Mouse (Mus musculus) CH12.LX (cell line): ENCODE results near the gene Rnf6. TPM values are rescaled to one million over a fixed set of nuclear protein-coding genes. Genes with fewer than 3 reads are reported as not detected.

Experiments
- DNase-seq: peaks from one replicate; pipeline ENCODE4 v3.0.0-alpha.2; 2013; ENCODE audit errors: extremely low read depth
- H3K27ac ChIP-seq: 2 replicates; pipeline ENCODE4 v1.5.1; 2012; ENCODE audit warnings: low read depth, mild to moderate bottlenecking, control low read depth, moderate library complexity; ENCODE audit not compliant: insufficient read depth
- H3K27me3 ChIP-seq: replicated peaks from 2 replicates; pipeline ENCODE3; 2012; ENCODE audit warnings: inconsistent platforms
- H3K36me3 ChIP-seq, 2 experiments: replicated peaks in 1 of 2; 2 replicates each; pipeline versions ENCODE3 to v1.6.1; 2012; ENCODE audit warnings: inconsistent platforms in 1 of 2, low read length in 1 of 2, mild to moderate bottlenecking in 1 of 2, mixed read lengths in 1 of 2, moderate library complexity in 1 of 2; ENCODE audit not compliant: control insufficient read depth in 1 of 2, insufficient read depth in 1 of 2
- H3K4me1 ChIP-seq, 2 experiments: 2 replicates each; pipeline ENCODE4 v1.6.1; 2012; ENCODE audit warnings: inconsistent platforms in 1 of 2, moderate library complexity in 1 of 2; ENCODE audit not compliant: insufficient read depth in 2 of 2, control insufficient read depth in 1 of 2
- H3K4me2 ChIP-seq: 2 replicates; pipeline ENCODE4 v1.6.1; 2012; ENCODE audit warnings: low read depth, mild to moderate bottlenecking, control low read depth; ENCODE audit not compliant: poor library complexity, insufficient read depth, severe bottlenecking
- H3K4me3 ChIP-seq, 3 experiments: fragments of 150-350 bp in 1 of 3; sonication (generic) in 1 of 3; replicated peaks in 1 of 3; 2 replicates each; pipeline versions ENCODE3 to v1.5.1; 2011 to 2012; ENCODE audit warnings: low read depth in 2 of 3, low read length in 2 of 3, mild to moderate bottlenecking in 2 of 3, moderate library complexity in 2 of 3, control low read depth in 1 of 3, improper control_type of control experiment in 1 of 3, inconsistent platforms in 1 of 3, mixed read lengths in 1 of 3; ENCODE audit not compliant: poor library complexity in 1 of 3
- H3K79me2 ChIP-seq: replicated peaks from 2 replicates; pipeline ENCODE4 v1.6.1; 2012; ENCODE audit warnings: mild to moderate bottlenecking, moderate library complexity; ENCODE audit not compliant: control insufficient read depth, poor library complexity, insufficient read depth, severe bottlenecking; ENCODE audit errors: extremely low read depth
- H3K9ac ChIP-seq: 2 replicates; pipeline ENCODE4 v1.6.1; 2012; ENCODE audit warnings: low read depth, mild to moderate bottlenecking, control low read depth, moderate library complexity; ENCODE audit not compliant: insufficient read depth
- H3K9me3 ChIP-seq: replicated peaks from 2 replicates; pipeline ENCODE3; 2012; ENCODE audit warnings: low read length, inconsistent platforms, mixed read lengths
- BHLHE40 ChIP-seq: IDR thresholded peaks from 2 replicates; pipeline ENCODE4 v1.6.1; 2011; ENCODE audit warnings: mild to moderate bottlenecking, low read depth, low read length, improper control_type of control experiment
- CHD1 ChIP-seq: IDR thresholded peaks from 2 replicates; pipeline ENCODE4 v1.6.1; 2012; ENCODE audit warnings: low read depth, low read length, improper control_type of control experiment, inconsistent platforms
- CTCF ChIP-seq, 2 experiments: IDR thresholded peaks in 1 of 2; conservative IDR thresholded peaks in 1 of 2; 2 replicates each; pipeline ENCODE4 v1.5.1; 2011 to 2012; ENCODE audit warnings: low read depth in 2 of 2, low read length in 2 of 2, improper control_type of control experiment in 1 of 2, inconsistent platforms in 1 of 2, mild to moderate bottlenecking in 1 of 2, moderate library complexity in 1 of 2
- EP300 ChIP-seq: IDR thresholded peaks from 2 replicates; pipeline ENCODE4 v1.6.1; 2011; ENCODE audit warnings: low read length, improper control_type of control experiment
- ETS1 ChIP-seq: conservative IDR thresholded peaks from 2 replicates; pipeline ENCODE4 v1.6.1; 2012; ENCODE audit warnings: low read depth, mild to moderate bottlenecking, inconsistent platforms, low read length, improper control_type of control experiment, moderate library complexity
- GABPA ChIP-seq: IDR thresholded peaks from 2 replicates; pipeline ENCODE4 v1.6.1; 2012; ENCODE audit warnings: low read depth, low read length, improper control_type of control experiment, inconsistent platforms; ENCODE audit not compliant: insufficient replicate concordance
- HCFC1 ChIP-seq: IDR thresholded peaks from 2 replicates; pipeline ENCODE4 v1.6.1; 2012; ENCODE audit warnings: low read depth, mild to moderate bottlenecking, inconsistent platforms, low read length, improper control_type of control experiment
- IRF4 ChIP-seq: IDR thresholded peaks from 2 replicates; pipeline ENCODE4 v1.6.1; 2014; ENCODE audit warnings: low read depth, mild to moderate bottlenecking, inconsistent platforms, low read length, improper control_type of control experiment
- JUN ChIP-seq: IDR thresholded peaks from 2 replicates; pipeline ENCODE4 v1.6.1; 2011; ENCODE audit warnings: low read depth, mild to moderate bottlenecking, low read length, improper control_type of control experiment, moderate library complexity; ENCODE audit not compliant: insufficient read depth
- JUND ChIP-seq: conservative IDR thresholded peaks from 2 replicates; pipeline ENCODE4 v1.6.1; 2011; ENCODE audit warnings: low read depth, low read length, improper control_type of control experiment
- MAFK ChIP-seq: IDR thresholded peaks from 2 replicates; pipeline ENCODE4 v1.6.1; 2011; ENCODE audit warnings: low read length, improper control_type of control experiment; ENCODE audit not compliant: insufficient replicate concordance
- MAX ChIP-seq: IDR thresholded peaks from 2 replicates; pipeline ENCODE4 v1.6.1; 2011; ENCODE audit warnings: low read length, improper control_type of control experiment
- MAZ ChIP-seq: IDR thresholded peaks from 2 replicates; pipeline ENCODE4 v1.6.1; 2012; ENCODE audit warnings: low read depth, mild to moderate bottlenecking, inconsistent platforms, low read length, improper control_type of control experiment, moderate library complexity
- MEF2A ChIP-seq: IDR thresholded peaks from 2 replicates; pipeline ENCODE4 v1.6.1; 2014; ENCODE audit warnings: low read depth, mild to moderate bottlenecking, inconsistent platforms, low read length, improper control_type of control experiment, borderline replicate concordance
- MXI1 ChIP-seq: IDR thresholded peaks from 2 replicates; pipeline ENCODE4 v1.6.1; 2011; ENCODE audit warnings: mild to moderate bottlenecking, low read depth, low read length, improper control_type of control experiment
- NELFE ChIP-seq: IDR thresholded peaks from 2 replicates; pipeline ENCODE4 v1.6.1; 2011; ENCODE audit warnings: low read depth, low read length, improper control_type of control experiment
- POLR2AphosphoS2 ChIP-seq: IDR thresholded peaks from 2 replicates; pipeline ENCODE4 v1.6.1; 2011; ENCODE audit warnings: low read depth, low read length, improper control_type of control experiment
- RAD21 ChIP-seq: IDR thresholded peaks from 2 replicates; pipeline ENCODE4 v1.6.1; 2011; ENCODE audit warnings: low read depth, mild to moderate bottlenecking, low read length, improper control_type of control experiment, moderate library complexity
- RCOR1 ChIP-seq: conservative IDR thresholded peaks from 2 replicates; pipeline ENCODE4 v1.6.1; 2012; ENCODE audit warnings: low read depth, mild to moderate bottlenecking, inconsistent platforms, low read length, improper control_type of control experiment
- TCF12 ChIP-seq: IDR thresholded peaks from 2 replicates; pipeline ENCODE4 v1.6.1; 2014; ENCODE audit warnings: low read depth, mild to moderate bottlenecking, inconsistent platforms, low read length, improper control_type of control experiment
- UBTF ChIP-seq: IDR thresholded peaks from 2 replicates; pipeline ENCODE4 v1.6.1; 2012; ENCODE audit warnings: low read depth, mild to moderate bottlenecking, inconsistent platforms, low read length, improper control_type of control experiment, moderate library complexity
- USF2 ChIP-seq: conservative IDR thresholded peaks from 2 replicates; pipeline ENCODE4 v1.6.1; 2011; ENCODE audit warnings: low read depth, low read length, improper control_type of control experiment
- ZKSCAN1 ChIP-seq: IDR thresholded peaks from 2 replicates; pipeline ENCODE4 v1.6.1; 2012; ENCODE audit warnings: low read depth, inconsistent platforms, low read length, improper control_type of control experiment, borderline replicate concordance
- ZMIZ1 ChIP-seq: IDR thresholded peaks from 2 replicates; pipeline ENCODE4 v1.6.1; 2012; ENCODE audit warnings: low read depth, mild to moderate bottlenecking, inconsistent platforms, low read length, improper control_type of control experiment
- dilution Hi-C: fragments of 300-500 bp; cut with MboI; formaldehyde crosslinking; loops from 2 replicates; pipeline ENCODE4 v1.14.3; 2020; ENCODE audit warnings: low sequenced_read_pairs; ENCODE audit not compliant: extremely low pct_unique_long_range_greater_than_20kb, extremely low pct_ligation_motif_present
- in situ Hi-C: fragments of 300-500 bp; cut with MboI; formaldehyde crosslinking; loops from 3 replicates; pipeline ENCODE4 v1.14.3; 2019; ENCODE audit warnings: low sequenced_read_pairs, low pct_ligation_motif_present, low pct_unique_long_range_greater_than_20kb, mixed read lengths
- polyA plus RNA-seq: library from polyadenylated mRNA; unstranded; fragments of >175 nt; gene quantifications from 2 replicates; pipeline ENCODE4 v1.2.1, GENCODE M21; 2012; ENCODE audit warnings: low read depth; ENCODE audit not compliant: insufficient read length
- total RNA-seq, 2 experiments: library from RNA; depleted of rRNA; stranded (reverse); fragments of 300-350 nt in 1 of 2; fragments of >200 nt in 1 of 2; gene quantifications; 2 replicates each; pipeline ENCODE4 v1.2.3; 2012 to 2014

Gene Rnf6
- total and polyA plus RNA-seq, 3 experiments: 15.9 to 22.7 (median 20.7) TPM

DNA sequence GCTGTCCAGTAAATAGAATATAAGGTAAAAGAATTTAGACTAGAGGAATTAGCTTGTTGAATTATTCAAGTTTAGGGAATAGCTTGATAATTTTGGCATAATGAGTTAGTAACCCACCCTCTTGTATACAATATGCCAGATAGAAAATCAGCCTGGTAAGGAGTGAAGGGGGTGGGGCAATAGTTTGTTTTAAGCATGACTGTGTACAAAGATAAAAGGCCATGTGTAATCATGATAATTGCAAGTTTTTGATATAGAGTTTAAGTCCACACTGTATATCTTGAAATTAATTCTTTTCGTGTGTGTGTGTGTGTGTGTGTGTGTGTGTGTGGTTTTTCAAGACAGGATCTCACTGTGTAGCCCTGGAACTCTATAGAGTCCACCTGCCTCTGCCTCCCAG, 13.0 kb upstream of the Rnf6 start:
- H3K36me3 ChIP-seq: peaks cover 6 to 33% of the 10 kb centered on the region in 2 experiments
- peaks cover 66% of the 10 kb centered on the region for H3K79me2 ChIP-seq
- H3K27me3 ChIP-seq: no peaks in the 10 kb centered on the region
- TF ChIP-seq MAZ: no peak
- TF ChIP-seq ZMIZ1: no peak
- no peak for TF ChIP-seq HCFC1
- TF ChIP-seq TCF12: no peak
- no peak for TF ChIP-seq GABPA
- TF ChIP-seq BHLHE40: no peak
- TF ChIP-seq USF2: no peak
- TF ChIP-seq MAFK: no peak
- TF ChIP-seq RAD21: no peak
- TF ChIP-seq JUND: no peak
- TF ChIP-seq CTCF (conservative IDR thresholded peaks at IDR 0.05 in 1 of 2, IDR thresholded peaks at IDR 0.05 in 1 of 2; ENCODE audit: low read depth in 2 of 2, low read length in 2 of 2): no peak
- TF ChIP-seq CHD1: no peak
- no peak for TF ChIP-seq JUN
- no peak for TF ChIP-seq UBTF
- TF ChIP-seq, all 38 proteins: peak for 0
- Histone ChIP-seq H3K4me2 (no peak overlapping the region), H3K9me3 (no peaks in the 10 kb centered on the region), H3K27ac (no peak overlapping the region), H3K9ac (no peak overlapping the region), H3K4me3 (no peak overlapping the region), H3K4me1 (peaks cover 0 to 44% of the 10 kb centered on the region in 2 experiments; a peak in 2 of 4 replicates)
- in situ Hi-C loops (no loop called here), dilution Hi-C loops (no loop called here)
- no peak for DNase-seq

GRCm38 (mm10) chr5:146232816-146233215, 11.5 kb upstream of the Rnf6 start:
- Histone ChIP-seq H3K9me3 (no peaks in the 10 kb centered on the region), H3K4me3 (peak overlapping the region in 2 of 3 experiments; percentile 68 to 82), H3K79me2 (peaks cover 53% of the 10 kb centered on the region), H3K27ac (no peak overlapping the region), H3K9ac (no peak overlapping the region; the same call in 1 of the 2 replicates), H3K27me3 (no peaks in the 10 kb centered on the region), H3K4me1 (peaks cover 0 to 37% of the 10 kb centered on the region in 2 experiments; a peak in 1 of 4 replicates), H3K4me2 (peak overlapping the region; percentile 97), H3K36me3 (peaks cover 6 to 18% of the 10 kb centered on the region in 2 experiments)
- in situ Hi-C loops (no loop called here), dilution Hi-C loops (no loop called here)
- no peak for TF ChIP-seq RAD21
- no peak for TF ChIP-seq POLR2AphosphoS2
- no peak for TF ChIP-seq NELFE
- TF ChIP-seq ZKSCAN1: no peak
- TF ChIP-seq MEF2A: no peak
- no peak for TF ChIP-seq RCOR1
- no peak for TF ChIP-seq IRF4
- no peak for TF ChIP-seq MXI1
- no peak for TF ChIP-seq EP300
- no peak for TF ChIP-seq MAX
- no peak for TF ChIP-seq ZMIZ1
- TF ChIP-seq TCF12: no peak
- no peak for TF ChIP-seq ETS1
- DNase-seq: no peak
